Mouse (Mus musculus) cortical plate, adult 2 months (tissue): ENCODE data around the gene Xcl1. TPM values are rescaled to one million over a fixed set of nuclear protein-coding genes. Genes with fewer than 3 reads are reported as not detected.
"Not testable (repeated sequence)": the region's sequence is repeated elsewhere in the genome, so short reads cannot be mapped to it uniquely, and the experiment has no call there.

Experiments
- H3K27ac ChIP-seq: fragments of 200-500 bp; 2 replicates; pipeline ENCODE4 v1.5.1; 2012; ENCODE audit warnings: low read length, control low read depth, inconsistent platforms; ENCODE audit not compliant: insufficient read depth
- H3K4me1 ChIP-seq: fragments of 200-500 bp; 2 replicates; pipeline ENCODE4 v1.6.1; 2011; ENCODE audit warnings: low read length; ENCODE audit not compliant: control insufficient read depth, insufficient read depth
- H3K4me3 ChIP-seq: fragments of 200-500 bp; 2 replicates; pipeline ENCODE4 v1.5.1; 2011; ENCODE audit warnings: mild to moderate bottlenecking, low read length, control low read depth; ENCODE audit not compliant: insufficient read depth
- CTCF ChIP-seq: fragments of 200-500 bp; IDR thresholded peaks from 2 replicates; pipeline ENCODE4 v1.5.1; 2011; ENCODE audit warnings: mild to moderate bottlenecking, control low read depth, low read length; ENCODE audit not compliant: insufficient read depth; ENCODE audit errors: extremely low read depth
- POLR2A ChIP-seq: fragments of 200-500 bp; IDR thresholded peaks from 2 replicates; pipeline ENCODE4 v1.6.1; 2011; ENCODE audit warnings: mild to moderate bottlenecking, low read length, control low read depth; ENCODE audit not compliant: insufficient read depth; ENCODE audit errors: extremely low read depth
- polyA plus RNA-seq: library from polyadenylated mRNA; depleted of rRNA; stranded (reverse); fragments of >200 nt; gene quantifications from 2 replicates; pipeline ENCODE4 v1.2.3, GENCODE M21; 2012; rRNA removed

Gene Xcl1
- polyA plus RNA-seq = not detected in 2 replicates

- TF ChIP-seq CTCF (no peak), POLR2A (no peak)
- H3K4me1 ChIP-seq = peaks cover 2% of the 10 kb centered on the region
- no peak within 1 kb of the TSS for H3K4me3 ChIP-seq
- no peak within 1 kb of the TSS for H3K27ac ChIP-seq
These were observed at the start of gene Xcl1 for GRCm38 (mm10) chr1:164935477-164936044. Gene Xcl1 (minus strand): TSS chr1:164935527.

DNA sequence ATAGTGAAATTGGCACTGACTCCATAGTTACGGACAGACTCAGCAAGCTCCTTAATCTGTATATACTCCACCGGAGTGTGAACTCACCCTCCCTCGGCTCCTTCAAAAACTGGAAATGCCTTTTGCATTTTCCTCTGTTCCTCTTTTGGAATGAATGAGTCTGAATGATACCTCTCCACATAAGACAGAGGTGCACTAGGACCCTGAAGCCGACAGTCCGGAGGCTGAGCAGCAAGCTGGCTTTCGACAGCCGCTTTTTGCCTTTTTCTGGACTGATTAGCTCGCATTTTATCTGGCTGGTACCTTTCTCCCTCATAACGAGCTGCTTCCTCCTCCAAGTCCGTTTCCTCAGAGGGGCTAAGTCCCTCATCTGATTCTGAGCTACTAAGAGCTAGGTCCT, 49.4 kb upstream of the Xcl1 start:
- H3K4me1 ChIP-seq, H3K27ac ChIP-seq, H3K4me3 ChIP-seq: not testable (repeated sequence)

DNA sequence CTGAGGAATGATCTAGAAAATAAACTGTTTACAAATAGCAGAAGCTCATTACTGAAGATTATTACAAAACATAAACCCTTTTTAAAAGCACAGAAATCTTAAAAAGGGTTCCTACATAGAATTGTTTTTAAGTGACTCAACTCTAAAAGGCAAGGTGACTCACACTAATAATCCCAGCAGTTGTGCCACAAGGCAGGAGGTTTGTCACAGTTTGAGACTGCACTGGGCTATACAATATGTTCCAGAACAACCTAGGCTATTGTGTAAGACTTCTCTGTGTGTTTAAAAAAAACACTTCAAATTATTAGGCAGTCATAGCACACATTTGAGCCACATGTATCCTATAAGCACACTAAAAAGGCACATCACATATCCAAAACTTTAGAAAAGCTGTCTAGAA, 42.0 kb upstream of the Xcl1 start:
- Histone ChIP-seq H3K4me1 (no peaks in the 10 kb centered on the region), H3K4me3 (no peak overlapping the region)
- TF ChIP-seq CTCF (no peak), POLR2A (no peak)

GRCm38 (mm10) chr1:164975729-164976128, 40.4 kb upstream of the Xcl1 start:
- Histone ChIP-seq H3K4me3 (no peak overlapping the region), H3K27ac (no peak overlapping the region), H3K4me1 (no peaks in the 10 kb centered on the region)
- TF ChIP-seq POLR2A = no peak
- TF ChIP-seq CTCF = no peak

More for the DNA sequence above, 42.0 kb upstream of the Xcl1 start:
- no peak overlapping the region for H3K27ac ChIP-seq

DNA sequence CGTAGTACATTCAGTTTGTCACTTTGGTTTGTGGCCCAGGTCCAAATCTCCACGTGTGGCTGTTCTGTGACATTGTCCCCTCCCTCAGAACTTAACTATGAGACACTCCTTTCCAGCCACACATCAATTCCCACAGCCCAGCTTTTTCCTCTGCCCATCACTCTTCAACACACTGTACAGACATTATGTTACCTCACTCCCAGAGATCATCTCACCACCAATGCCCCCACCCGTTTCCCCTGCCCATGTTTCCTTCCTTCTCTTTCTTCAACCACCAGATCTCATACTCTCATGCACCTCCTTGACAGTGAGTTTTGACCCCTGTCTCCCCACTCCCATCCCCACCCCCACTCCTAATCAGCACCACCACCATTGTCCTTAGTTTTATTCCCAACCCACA, 39.9 kb upstream of the Xcl1 start:
- no peak overlapping the region for H3K4me3 ChIP-seq
- no peak overlapping the region for H3K27ac ChIP-seq

DNA sequence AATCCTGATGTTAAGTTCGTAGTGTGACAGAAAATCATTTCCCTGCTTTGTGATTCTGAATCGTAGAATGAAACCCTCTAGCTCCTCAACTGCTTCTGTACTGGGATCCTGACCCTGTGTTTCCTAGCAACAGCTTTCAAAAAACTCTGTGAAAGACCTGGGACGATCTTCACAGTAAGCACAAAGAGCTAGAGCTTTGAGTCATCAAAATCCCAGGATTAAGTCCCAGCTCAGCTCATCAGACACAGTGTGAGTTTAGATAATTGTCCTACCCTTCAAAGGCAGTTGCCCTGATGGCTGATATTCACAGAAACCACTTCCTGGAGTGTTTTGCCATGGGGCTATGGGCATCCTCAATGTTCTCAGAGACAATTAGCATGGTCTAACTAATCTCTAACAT, 38.5 kb upstream of the Xcl1 start:
- Histone ChIP-seq H3K27ac (no peak overlapping the region), H3K4me3 (no peak overlapping the region), H3K4me1 (no peaks in the 10 kb centered on the region)
- TF ChIP-seq CTCF = no peak
- TF ChIP-seq POLR2A = no peak

More for the DNA sequence above, 39.9 kb upstream of the Xcl1 start:
- no peak for TF ChIP-seq POLR2A
- no peak for TF ChIP-seq CTCF
- H3K4me1 ChIP-seq = no peaks in the 10 kb centered on the region

GRCm38 (mm10) chr1:164973341-164973740, 38.0 kb upstream of the Xcl1 start:
- H3K27ac ChIP-seq = no peak overlapping the region
- TF ChIP-seq POLR2A (no peak), CTCF (no peak)
- H3K4me3 ChIP-seq = no peak overlapping the region
- no peaks in the 10 kb centered on the region for H3K4me1 ChIP-seq

DNA sequence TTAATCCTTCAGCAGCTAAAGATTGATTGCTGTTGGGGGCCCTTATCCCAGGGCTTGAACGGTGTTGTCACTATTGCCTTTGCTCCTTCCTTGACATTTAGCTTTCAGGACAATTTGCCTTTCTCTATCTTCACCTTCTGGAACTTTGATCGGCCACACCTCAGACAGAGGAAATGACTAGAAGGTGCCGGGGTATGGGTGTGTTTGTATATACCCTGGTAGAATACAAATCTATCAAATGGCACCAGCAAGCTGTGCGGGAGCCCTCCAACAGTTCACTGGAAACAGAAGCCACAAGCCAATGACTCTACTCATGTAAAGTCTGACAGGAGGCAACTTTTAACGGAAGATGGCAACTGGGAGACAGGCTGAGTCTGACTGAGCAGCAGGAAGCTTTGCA, 37.4 kb upstream of the Xcl1 start:
- no peak overlapping the region for H3K27ac ChIP-seq
- H3K4me1 ChIP-seq = no peaks in the 10 kb centered on the region
- no peak for TF ChIP-seq CTCF
- TF ChIP-seq POLR2A = no peak
- no peak overlapping the region for H3K4me3 ChIP-seq

- Histone ChIP-seq H3K4me1 (no peaks in the 10 kb centered on the region), H3K4me3 (no peak overlapping the region), H3K27ac (no peak overlapping the region)
- TF ChIP-seq CTCF (no peak), POLR2A (no peak)
These were observed 30.9 kb upstream of the Xcl1 start for GRCm38 (mm10) chr1:164966095-164966698.

DNA sequence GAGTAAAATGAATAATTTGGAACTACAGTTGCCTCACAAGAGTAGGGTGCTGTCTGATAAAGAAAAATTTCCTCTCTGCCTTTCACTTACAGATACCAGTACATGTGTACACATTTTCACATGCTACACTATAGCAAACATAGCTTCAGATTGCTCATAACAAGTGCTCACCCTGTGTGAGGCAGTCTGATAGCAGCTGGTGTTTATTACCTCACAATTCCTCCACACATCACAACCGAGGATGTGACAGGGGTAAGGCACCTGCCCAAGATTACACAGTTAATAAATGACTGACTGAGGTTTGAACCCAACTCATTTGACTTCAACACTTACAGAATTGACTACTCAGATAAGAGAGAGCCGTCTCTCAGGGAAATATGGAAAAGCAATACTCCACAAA, 25.3 kb upstream of the Xcl1 start:
- no peaks in the 10 kb centered on the region for H3K4me1 ChIP-seq
- TF ChIP-seq POLR2A (no peak), CTCF (no peak)

More for the DNA sequence above, 25.3 kb upstream of the Xcl1 start:
- Histone ChIP-seq H3K27ac (no peak overlapping the region), H3K4me3 (no peak overlapping the region)
